Mouse (Mus musculus) CH12.LX (cell line): ENCODE measurements around the gene Igsf21. TPM values are rescaled to one million over a fixed set of nuclear protein-coding genes. Genes with fewer than 3 reads are reported as not detected.

Experiments
- DNase-seq: peaks from one replicate; pipeline ENCODE4 v3.0.0-alpha.2; 2013; ENCODE audit errors: extremely low read depth
- H3K27ac ChIP-seq: 2 replicates; pipeline ENCODE4 v1.5.1; 2012; ENCODE audit warnings: low read depth, mild to moderate bottlenecking, control low read depth, moderate library complexity; ENCODE audit not compliant: insufficient read depth
- H3K27me3 ChIP-seq: replicated peaks from 2 replicates; pipeline ENCODE3; 2012; ENCODE audit warnings: inconsistent platforms
- H3K36me3 ChIP-seq, 2 experiments: replicated peaks in 1 of 2; 2 replicates each; pipeline versions ENCODE3 to v1.6.1; 2012; ENCODE audit warnings: inconsistent platforms in 1 of 2, low read length in 1 of 2, mild to moderate bottlenecking in 1 of 2, mixed read lengths in 1 of 2, moderate library complexity in 1 of 2; ENCODE audit not compliant: control insufficient read depth in 1 of 2, insufficient read depth in 1 of 2
- H3K4me1 ChIP-seq, 2 experiments: 2 replicates each; pipeline ENCODE4 v1.6.1; 2012; ENCODE audit warnings: inconsistent platforms in 1 of 2, moderate library complexity in 1 of 2; ENCODE audit not compliant: insufficient read depth in 2 of 2, control insufficient read depth in 1 of 2
- H3K4me2 ChIP-seq: 2 replicates; pipeline ENCODE4 v1.6.1; 2012; ENCODE audit warnings: low read depth, mild to moderate bottlenecking, control low read depth; ENCODE audit not compliant: poor library complexity, insufficient read depth, severe bottlenecking
- H3K4me3 ChIP-seq, 3 experiments: fragments of 150-350 bp in 1 of 3; sonication (generic) in 1 of 3; replicated peaks in 1 of 3; 2 replicates each; pipeline versions ENCODE3 to v1.5.1; 2011 to 2012; ENCODE audit warnings: low read depth in 2 of 3, low read length in 2 of 3, mild to moderate bottlenecking in 2 of 3, moderate library complexity in 2 of 3, control low read depth in 1 of 3, improper control_type of control experiment in 1 of 3, inconsistent platforms in 1 of 3, mixed read lengths in 1 of 3; ENCODE audit not compliant: poor library complexity in 1 of 3
- H3K79me2 ChIP-seq: replicated peaks from 2 replicates; pipeline ENCODE4 v1.6.1; 2012; ENCODE audit warnings: mild to moderate bottlenecking, moderate library complexity; ENCODE audit not compliant: control insufficient read depth, poor library complexity, insufficient read depth, severe bottlenecking; ENCODE audit errors: extremely low read depth
- H3K9ac ChIP-seq: 2 replicates; pipeline ENCODE4 v1.6.1; 2012; ENCODE audit warnings: low read depth, mild to moderate bottlenecking, control low read depth, moderate library complexity; ENCODE audit not compliant: insufficient read depth
- H3K9me3 ChIP-seq: replicated peaks from 2 replicates; pipeline ENCODE3; 2012; ENCODE audit warnings: low read length, inconsistent platforms, mixed read lengths
- BHLHE40 ChIP-seq: IDR thresholded peaks from 2 replicates; pipeline ENCODE4 v1.6.1; 2011; ENCODE audit warnings: mild to moderate bottlenecking, low read depth, low read length, improper control_type of control experiment
- CHD1 ChIP-seq: IDR thresholded peaks from 2 replicates; pipeline ENCODE4 v1.6.1; 2012; ENCODE audit warnings: low read depth, low read length, improper control_type of control experiment, inconsistent platforms
- CHD2 ChIP-seq: IDR thresholded peaks from 2 replicates; pipeline ENCODE4 v1.6.1; 2011; ENCODE audit warnings: low read length, improper control_type of control experiment
- CTCF ChIP-seq, 2 experiments: IDR thresholded peaks in 1 of 2; conservative IDR thresholded peaks in 1 of 2; 2 replicates each; pipeline ENCODE4 v1.5.1; 2011 to 2012; ENCODE audit warnings: low read depth in 2 of 2, low read length in 2 of 2, improper control_type of control experiment in 1 of 2, inconsistent platforms in 1 of 2, mild to moderate bottlenecking in 1 of 2, moderate library complexity in 1 of 2
- ELF1 ChIP-seq: IDR thresholded peaks from 2 replicates; pipeline ENCODE4 v1.6.1; 2014; ENCODE audit warnings: low read depth, mild to moderate bottlenecking, inconsistent platforms, low read length, improper control_type of control experiment
- ETS1 ChIP-seq: conservative IDR thresholded peaks from 2 replicates; pipeline ENCODE4 v1.6.1; 2012; ENCODE audit warnings: low read depth, mild to moderate bottlenecking, inconsistent platforms, low read length, improper control_type of control experiment, moderate library complexity
- GABPA ChIP-seq: IDR thresholded peaks from 2 replicates; pipeline ENCODE4 v1.6.1; 2012; ENCODE audit warnings: low read depth, low read length, improper control_type of control experiment, inconsistent platforms; ENCODE audit not compliant: insufficient replicate concordance
- HCFC1 ChIP-seq: IDR thresholded peaks from 2 replicates; pipeline ENCODE4 v1.6.1; 2012; ENCODE audit warnings: low read depth, mild to moderate bottlenecking, inconsistent platforms, low read length, improper control_type of control experiment
- JUND ChIP-seq: conservative IDR thresholded peaks from 2 replicates; pipeline ENCODE4 v1.6.1; 2011; ENCODE audit warnings: low read depth, low read length, improper control_type of control experiment
- KAT2A ChIP-seq: IDR thresholded peaks from 2 replicates; pipeline ENCODE4 v1.6.1; 2012; ENCODE audit warnings: low read length, improper control_type of control experiment, inconsistent platforms; ENCODE audit not compliant: insufficient replicate concordance
- MAFK ChIP-seq: IDR thresholded peaks from 2 replicates; pipeline ENCODE4 v1.6.1; 2011; ENCODE audit warnings: low read length, improper control_type of control experiment; ENCODE audit not compliant: insufficient replicate concordance
- MAZ ChIP-seq: IDR thresholded peaks from 2 replicates; pipeline ENCODE4 v1.6.1; 2012; ENCODE audit warnings: low read depth, mild to moderate bottlenecking, inconsistent platforms, low read length, improper control_type of control experiment, moderate library complexity
- MEF2A ChIP-seq: IDR thresholded peaks from 2 replicates; pipeline ENCODE4 v1.6.1; 2014; ENCODE audit warnings: low read depth, mild to moderate bottlenecking, inconsistent platforms, low read length, improper control_type of control experiment, borderline replicate concordance
- MXI1 ChIP-seq: IDR thresholded peaks from 2 replicates; pipeline ENCODE4 v1.6.1; 2011; ENCODE audit warnings: mild to moderate bottlenecking, low read depth, low read length, improper control_type of control experiment
- MYC ChIP-seq: IDR thresholded peaks from 2 replicates; pipeline ENCODE4 v1.6.1; 2011; ENCODE audit warnings: low read depth, mild to moderate bottlenecking, improper control_type of control experiment, low read length
- PAX5 ChIP-seq: IDR thresholded peaks from 2 replicates; pipeline ENCODE4 v1.6.1; 2012; ENCODE audit warnings: low read length, inconsistent platforms, mixed read lengths
- POLR2A ChIP-seq: IDR thresholded peaks from 2 replicates; pipeline ENCODE4 v1.6.1; 2011; ENCODE audit warnings: low read depth, mild to moderate bottlenecking, improper control_type of control experiment, low read length
- POLR2AphosphoS2 ChIP-seq: IDR thresholded peaks from 2 replicates; pipeline ENCODE4 v1.6.1; 2011; ENCODE audit warnings: low read depth, low read length, improper control_type of control experiment
- RAD21 ChIP-seq: IDR thresholded peaks from 2 replicates; pipeline ENCODE4 v1.6.1; 2011; ENCODE audit warnings: low read depth, mild to moderate bottlenecking, low read length, improper control_type of control experiment, moderate library complexity
- RCOR1 ChIP-seq: conservative IDR thresholded peaks from 2 replicates; pipeline ENCODE4 v1.6.1; 2012; ENCODE audit warnings: low read depth, mild to moderate bottlenecking, inconsistent platforms, low read length, improper control_type of control experiment
- SIN3A ChIP-seq: IDR thresholded peaks from 2 replicates; pipeline ENCODE4 v1.6.1; 2012; ENCODE audit warnings: low read length, improper control_type of control experiment, inconsistent platforms
- SMC3 ChIP-seq: IDR thresholded peaks from 2 replicates; pipeline ENCODE4 v1.6.1; 2011; ENCODE audit warnings: low read depth, low read length, improper control_type of control experiment
- TCF12 ChIP-seq: IDR thresholded peaks from 2 replicates; pipeline ENCODE4 v1.6.1; 2014; ENCODE audit warnings: low read depth, mild to moderate bottlenecking, inconsistent platforms, low read length, improper control_type of control experiment
- UBTF ChIP-seq: IDR thresholded peaks from 2 replicates; pipeline ENCODE4 v1.6.1; 2012; ENCODE audit warnings: low read depth, mild to moderate bottlenecking, inconsistent platforms, low read length, improper control_type of control experiment, moderate library complexity
- USF2 ChIP-seq: conservative IDR thresholded peaks from 2 replicates; pipeline ENCODE4 v1.6.1; 2011; ENCODE audit warnings: low read depth, low read length, improper control_type of control experiment
- ZC3H11A ChIP-seq: IDR thresholded peaks from 2 replicates; pipeline ENCODE4 v1.6.1; 2012; ENCODE audit warnings: low read depth, mild to moderate bottlenecking, inconsistent platforms, low read length, improper control_type of control experiment
- ZKSCAN1 ChIP-seq: IDR thresholded peaks from 2 replicates; pipeline ENCODE4 v1.6.1; 2012; ENCODE audit warnings: low read depth, inconsistent platforms, low read length, improper control_type of control experiment, borderline replicate concordance
- ZMIZ1 ChIP-seq: IDR thresholded peaks from 2 replicates; pipeline ENCODE4 v1.6.1; 2012; ENCODE audit warnings: low read depth, mild to moderate bottlenecking, inconsistent platforms, low read length, improper control_type of control experiment
- dilution Hi-C: fragments of 300-500 bp; cut with MboI; formaldehyde crosslinking; loops from 2 replicates; pipeline ENCODE4 v1.14.3; 2020; ENCODE audit warnings: low sequenced_read_pairs; ENCODE audit not compliant: extremely low pct_unique_long_range_greater_than_20kb, extremely low pct_ligation_motif_present
- in situ Hi-C: fragments of 300-500 bp; cut with MboI; formaldehyde crosslinking; loops from 3 replicates; pipeline ENCODE4 v1.14.3; 2019; ENCODE audit warnings: low sequenced_read_pairs, low pct_ligation_motif_present, low pct_unique_long_range_greater_than_20kb, mixed read lengths
- polyA plus RNA-seq: library from polyadenylated mRNA; unstranded; fragments of >175 nt; gene quantifications from 2 replicates; pipeline ENCODE4 v1.2.1, GENCODE M21; 2012; ENCODE audit warnings: low read depth; ENCODE audit not compliant: insufficient read length
- total RNA-seq, 2 experiments: library from RNA; depleted of rRNA; stranded (reverse); fragments of 300-350 nt in 1 of 2; fragments of >200 nt in 1 of 2; gene quantifications; 2 replicates each; pipeline ENCODE4 v1.2.3; 2012 to 2014

The Igsf21 gene
- total and polyA plus RNA-seq, 3 experiments = not detected

- Histone ChIP-seq H3K9ac (no peak overlapping the region), H3K4me3 (no peak overlapping the region), H3K27ac (no peak overlapping the region), H3K36me3 (no peaks in the 10 kb centered on the region), H3K9me3 (peaks cover 31% of the 10 kb centered on the region), H3K79me2 (no peaks in the 10 kb centered on the region), H3K4me2 (no peak overlapping the region), H3K27me3 (peaks cover 3% of the 10 kb centered on the region), H3K4me1 (no peaks in the 10 kb centered on the region)
- DNase-seq = no peak
- in situ Hi-C loops (no loop called here), dilution Hi-C loops (no loop called here)
- TF ChIP-seq HCFC1 (no peak), JUND (no peak), CTCF (conservative IDR thresholded peaks at IDR 0.05 in 1 of 2, IDR thresholded peaks at IDR 0.05 in 1 of 2; ENCODE audit: low read depth in 2 of 2, low read length in 2 of 2) (no peak), ZKSCAN1 (no peak), SMC3 (no peak), SIN3A (no peak), ELF1 (no peak), RAD21 (no peak), GABPA (no peak), POLR2A (no peak), ETS1 (no peak), TCF12 (no peak), MYC (no peak), PAX5 (no peak), POLR2AphosphoS2 (no peak), KAT2A (no peak), USF2 (no peak), CHD2 (no peak), ZMIZ1 (no peak), MAZ (no peak)
Observed at GRCm38 (mm10) chr4:140125806-140126205, 120.8 kb downstream of the Igsf21 start.

DNA sequence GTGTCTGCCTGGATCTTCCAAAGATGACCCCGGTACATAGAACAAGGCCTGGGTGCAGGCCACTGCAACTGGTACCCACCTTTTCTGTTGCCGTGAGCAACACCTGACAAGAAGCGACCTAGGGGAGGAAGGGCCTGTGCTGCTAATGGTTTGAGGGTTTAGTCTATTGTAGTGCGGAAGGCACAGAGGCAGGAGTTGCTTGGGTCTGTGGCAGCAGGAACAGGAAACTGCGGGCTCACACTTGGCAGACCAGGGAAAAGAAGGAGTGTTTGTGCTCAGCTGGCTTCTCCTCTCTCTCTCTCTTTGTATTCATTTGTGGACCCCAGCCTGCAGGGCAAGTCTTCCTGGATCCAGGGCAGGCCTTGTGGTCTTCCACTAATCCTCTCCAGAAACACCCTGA is 124.0 kb downstream of the Igsf21 start:
- no peak for DNase-seq
- Histone ChIP-seq H3K9me3 (peaks cover 27% of the 10 kb centered on the region), H3K27me3 (peaks cover 3% of the 10 kb centered on the region), H3K9ac (no peak overlapping the region), H3K27ac (no peak overlapping the region), H3K4me1 (no peaks in the 10 kb centered on the region), H3K36me3 (no peaks in the 10 kb centered on the region), H3K4me2 (no peak overlapping the region), H3K4me3 (no peak overlapping the region), H3K79me2 (no peaks in the 10 kb centered on the region)
- TF ChIP-seq TCF12 = no peak
- TF ChIP-seq CHD1 = no peak
- TF ChIP-seq MYC = no peak
- TF ChIP-seq MXI1 = no peak
- TF ChIP-seq RAD21 = no peak
- TF ChIP-seq UBTF = no peak
- no peak for TF ChIP-seq CHD2
- TF ChIP-seq ZC3H11A = no peak
- TF ChIP-seq MEF2A = no peak
- no peak for TF ChIP-seq MAFK
- no peak for TF ChIP-seq PAX5
- TF ChIP-seq BHLHE40 = no peak
- no peak for TF ChIP-seq POLR2A
- TF ChIP-seq MAZ = no peak
- no peak for TF ChIP-seq ZMIZ1
- no peak for TF ChIP-seq CTCF (conservative IDR thresholded peaks at IDR 0.05 in 1 of 2, IDR thresholded peaks at IDR 0.05 in 1 of 2; ENCODE audit: low read depth in 2 of 2, low read length in 2 of 2)
- no peak for TF ChIP-seq RCOR1
- no peak for TF ChIP-seq SMC3
- TF ChIP-seq JUND = no peak
- in situ Hi-C loops (no loop called here), dilution Hi-C loops (no loop called here)
